Mouse (Mus musculus) heart, embryonic 13.5 days (tissue): ENCODE results near the gene Sh3pxd2b. TPM values are rescaled to one million over a fixed set of nuclear protein-coding genes. Genes with fewer than 3 reads are reported as not detected.

Source experiments
- ATAC-seq: fragments of 200-750 bp; cut with Nextera tagmentation; 2 replicates; pipeline ENCODE4 v1.8.0; 2017; ENCODE audit warnings: moderate TSS enrichment; ENCODE audit not compliant: insufficient number of reproducible peaks, low FRiP score, low TSS enrichment; ENCODE audit errors: extremely low read depth
- H3K27ac ChIP-seq: fragments of 300-500 bp; sonication (generic); replicated peaks from 2 replicates; pipeline ENCODE4 v1.5.1; 2015; ENCODE audit warnings: moderate library complexity, mild to moderate bottlenecking, inconsistent platforms
- H3K27me3 ChIP-seq: fragments of 300-500 bp; sonication (generic); replicated peaks from 2 replicates; pipeline ENCODE4 v1.6.1; 2015; ENCODE audit warnings: mild to moderate bottlenecking, inconsistent platforms
- H3K36me3 ChIP-seq: fragments of 300-500 bp; sonication (generic); 2 replicates; pipeline ENCODE4 v1.6.1; 2015; ENCODE audit warnings: mild to moderate bottlenecking, inconsistent platforms
- H3K4me1 ChIP-seq: fragments of 300-500 bp; sonication (generic); 2 replicates; pipeline ENCODE4 v1.6.1; 2015; ENCODE audit warnings: inconsistent platforms
- H3K4me2 ChIP-seq: fragments of 300-500 bp; sonication (generic); 2 replicates; pipeline ENCODE4 v1.6.1; 2015; ENCODE audit warnings: inconsistent platforms, mild to moderate bottlenecking, moderate library complexity
- H3K4me3 ChIP-seq: fragments of 300-500 bp; sonication (generic); 2 replicates; pipeline ENCODE4 v1.5.1; 2015; ENCODE audit warnings: moderate library complexity, mild to moderate bottlenecking, inconsistent platforms
- H3K9ac ChIP-seq: fragments of 300-500 bp; sonication (generic); 2 replicates; pipeline ENCODE4 v1.6.1; 2015; ENCODE audit warnings: inconsistent platforms, mild to moderate bottlenecking, moderate library complexity
- H3K9me3 ChIP-seq: fragments of 300-500 bp; sonication (generic); 2 replicates; pipeline ENCODE4 v1.6.1; 2016; ENCODE audit warnings: inconsistent platforms
- WGBS: fragments of 180-500 bp; shearing (Covaris S2); methylation state at CpG from one replicate; pipeline ENCODE4 v1.1.7; 2015; ENCODE audit warnings: mixed read lengths; 5-methylcytosine and 5-hydroxymethylcytosine counted together
- polyA plus RNA-seq: library from polyadenylated mRNA; unstranded; fragments of >200 nt; fragmentation: Nextera tagmentation; extraction: Ambion mirVana; gene quantifications from 2 replicates; pipeline ENCODE4 v1.2.1, GENCODE M21; 2015

Gene Sh3pxd2b
- polyA plus RNA-seq, 1 experiment from 2014 or later: 12.1 TPM

GRCm38 (mm10) chr11:32404708-32405107, 57.1 kb downstream of the Sh3pxd2b start:
- peaks cover 77% of the 10 kb centered on the region for H3K36me3 ChIP-seq
- H3K9me3 ChIP-seq: no peaks in the 10 kb centered on the region
- H3K27me3 ChIP-seq: no peaks in the 10 kb centered on the region
- no peak for ATAC-seq
- H3K4me3 ChIP-seq: no peak overlapping the region
- H3K27ac ChIP-seq: no peak overlapping the region
- H3K4me1 ChIP-seq: peaks cover 31% of the 10 kb centered on the region
- no peak overlapping the region for H3K4me2 ChIP-seq
- H3K9ac ChIP-seq: no peak overlapping the region
- 74% methylated on average over 3 of the region's 3 CpGs for WGBS

DNA sequence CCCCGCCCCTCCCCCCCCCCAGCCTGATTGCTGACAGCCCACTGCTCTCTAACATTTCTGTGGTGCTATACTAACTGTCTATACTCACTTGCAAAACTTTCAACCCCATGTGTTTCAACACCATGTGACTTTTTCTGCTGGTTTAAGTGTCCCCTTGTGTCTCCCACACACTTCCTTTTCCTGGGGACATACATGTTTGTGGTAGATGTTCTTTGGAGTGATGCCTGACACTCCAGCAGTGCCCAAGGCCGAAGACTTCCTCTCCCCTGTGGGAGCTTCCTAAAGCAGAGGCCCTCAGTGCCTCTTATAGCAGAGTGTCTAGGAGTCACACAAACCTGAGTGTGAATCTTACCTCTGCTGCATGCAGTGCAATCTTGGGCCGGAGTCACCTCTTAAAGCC, 60.2 kb downstream of the Sh3pxd2b start:
- ATAC-seq: no peak
- Histone ChIP-seq H3K27ac (no peak overlapping the region), H3K36me3 (peaks cover 74% of the 10 kb centered on the region)

DNA sequence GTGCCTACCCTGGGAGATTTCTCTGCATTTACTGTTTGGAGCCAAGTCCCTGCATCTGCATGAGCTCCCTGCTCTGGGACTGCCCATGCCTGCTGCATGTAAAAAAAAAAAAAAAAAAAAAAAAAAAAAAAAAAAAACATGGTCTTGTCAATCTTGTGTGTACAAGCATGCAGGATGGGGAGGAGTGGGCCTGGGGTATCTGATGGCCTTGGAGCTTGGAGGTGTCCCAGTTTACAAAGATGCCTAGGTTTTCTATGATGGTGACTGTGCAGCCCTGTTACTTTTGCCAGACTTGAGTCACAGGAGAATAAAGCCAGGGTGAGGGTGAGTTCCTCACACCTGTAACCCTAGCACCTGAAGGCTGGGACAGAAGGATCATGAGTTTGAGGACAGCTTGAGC, 61.4 kb downstream of the Sh3pxd2b start:
- Histone ChIP-seq H3K27me3 (no peaks in the 10 kb centered on the region), H3K36me3 (peaks cover 77% of the 10 kb centered on the region), H3K27ac (no peak overlapping the region), H3K4me3 (no peak overlapping the region), H3K4me1 (peaks cover 31% of the 10 kb centered on the region), H3K9ac (no peak overlapping the region), H3K4me2 (no peak overlapping the region), H3K9me3 (no peaks in the 10 kb centered on the region)
- no peak for ATAC-seq

More for the DNA sequence above, 60.2 kb downstream of the Sh3pxd2b start:
- H3K4me3 ChIP-seq: no peak overlapping the region
- H3K4me2 ChIP-seq: no peak overlapping the region
- peaks cover 31% of the 10 kb centered on the region for H3K4me1 ChIP-seq
- no peaks in the 10 kb centered on the region for H3K27me3 ChIP-seq
- 52% methylated on average over 3 of the region's 3 CpGs for WGBS
- no peak overlapping the region for H3K9ac ChIP-seq
- H3K9me3 ChIP-seq: no peaks in the 10 kb centered on the region

DNA sequence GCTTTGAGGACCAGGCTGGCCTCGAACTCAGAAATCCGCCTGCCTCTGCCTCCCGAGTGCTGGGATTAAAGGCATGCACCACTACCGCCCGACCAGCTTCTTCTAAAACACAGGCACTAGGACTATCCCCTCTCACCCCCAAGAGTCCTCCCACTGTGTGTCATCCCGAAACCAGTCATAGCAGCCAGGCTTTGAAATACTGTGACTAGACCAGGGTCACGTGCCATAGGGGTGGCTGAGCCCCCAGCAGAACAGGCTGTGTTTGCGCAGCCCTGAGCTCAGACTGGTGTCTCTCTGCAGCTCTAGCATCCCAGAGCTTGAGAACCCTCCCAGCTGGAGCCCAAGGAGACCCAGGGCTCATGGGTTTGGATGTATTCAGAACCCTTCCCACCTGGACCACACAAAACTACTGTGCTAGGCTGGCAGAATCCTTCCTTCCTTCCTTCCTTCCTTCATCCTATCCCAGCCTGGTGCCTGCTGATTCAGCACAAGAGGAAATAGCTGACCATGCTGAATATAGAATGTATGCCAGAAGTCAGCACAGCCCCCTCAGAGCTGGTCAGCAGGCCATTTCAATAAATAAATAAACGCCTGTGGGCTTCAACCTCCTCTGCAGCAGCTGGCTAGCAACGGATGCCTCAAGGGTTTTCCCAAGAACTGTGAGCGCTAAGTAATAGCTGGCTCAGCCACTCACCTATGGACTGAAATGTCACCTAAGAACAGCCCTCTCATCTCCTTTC, 62.4 kb downstream of the Sh3pxd2b start:
- 82% methylated on average over 11 of the region's 11 CpGs for WGBS
- Histone ChIP-seq H3K4me1 (peaks cover 25% of the 10 kb centered on the region), H3K9me3 (no peaks in the 10 kb centered on the region), H3K4me3 (no peak overlapping the region), H3K27ac (no peak overlapping the region), H3K36me3 (peaks cover 80% of the 10 kb centered on the region), H3K9ac (no peak overlapping the region), H3K4me2 (no peak overlapping the region), H3K27me3 (no peaks in the 10 kb centered on the region)
- no peak for ATAC-seq

DNA sequence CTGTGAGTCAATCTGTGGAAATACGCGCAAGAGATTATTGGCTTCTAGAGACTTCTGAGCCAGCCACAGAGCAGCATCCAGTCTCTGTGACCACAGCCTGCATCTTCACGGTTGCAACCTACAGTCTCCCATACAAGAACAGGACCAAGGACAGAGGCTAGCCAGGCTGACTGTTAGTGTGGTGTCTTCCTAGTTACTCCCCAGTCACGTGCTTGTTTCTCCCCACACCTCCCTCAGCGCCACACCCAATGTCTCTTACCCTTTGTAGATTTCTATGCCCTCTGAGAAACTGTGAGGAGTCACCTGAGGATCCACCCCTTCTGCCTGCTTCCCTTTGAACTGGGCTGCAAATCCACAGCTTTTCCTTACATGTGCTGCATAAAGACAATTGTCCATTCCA, 72.4 kb downstream of the Sh3pxd2b start:
- peaks cover 7% of the 10 kb centered on the region for H3K4me1 ChIP-seq
- 68% methylated on average over 5 of the region's 5 CpGs for WGBS
- no peaks in the 10 kb centered on the region for H3K27me3 ChIP-seq
- ATAC-seq: no peak
- no peak overlapping the region for H3K27ac ChIP-seq
- peaks cover 94% of the 10 kb centered on the region for H3K36me3 ChIP-seq
- no peak overlapping the region for H3K4me3 ChIP-seq
- no peak overlapping the region for H3K9ac ChIP-seq
- no peak overlapping the region for H3K4me2 ChIP-seq
- H3K9me3 ChIP-seq: no peaks in the 10 kb centered on the region

DNA sequence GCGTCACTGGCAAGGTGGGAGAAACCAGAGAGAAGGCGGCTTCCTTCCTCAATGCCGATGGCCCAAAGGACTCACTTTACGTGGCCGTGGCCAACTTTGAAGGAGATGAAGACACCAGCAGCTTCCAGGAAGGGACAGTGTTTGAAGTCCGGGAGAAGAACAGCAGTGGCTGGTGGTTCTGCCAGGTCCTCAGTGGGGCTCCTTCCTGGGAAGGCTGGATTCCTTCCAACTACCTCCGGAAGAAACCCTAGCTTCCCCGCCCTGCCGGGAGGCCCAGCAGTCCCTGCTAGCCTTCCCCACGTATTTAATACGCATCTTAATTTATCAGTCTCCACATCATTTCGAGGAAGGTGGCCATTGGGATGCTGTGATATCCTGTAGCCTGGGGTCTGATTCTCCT, 75.7 kb downstream of the Sh3pxd2b start:
- Histone ChIP-seq H3K27me3 (no peaks in the 10 kb centered on the region), H3K4me1 (peaks cover 7% of the 10 kb centered on the region), H3K36me3 (peaks cover 76% of the 10 kb centered on the region), H3K9me3 (no peaks in the 10 kb centered on the region), H3K27ac (no peak overlapping the region), H3K9ac (no peak overlapping the region), H3K4me2 (no peak overlapping the region), H3K4me3 (no peak overlapping the region)
- ATAC-seq: no peak
- 80% methylated on average over 12 of the region's 12 CpGs for WGBS

- H3K9me3 ChIP-seq: no peaks in the 10 kb centered on the region
- H3K27me3 ChIP-seq: no peaks in the 10 kb centered on the region
- 79% methylated on average over 4 of the region's 4 CpGs for WGBS
- no peak overlapping the region for H3K4me2 ChIP-seq
- H3K27ac ChIP-seq: no peak overlapping the region
- H3K4me1 ChIP-seq: peaks cover 7% of the 10 kb centered on the region
- ATAC-seq: no peak
- H3K9ac ChIP-seq: no peak overlapping the region
- H3K36me3 ChIP-seq: peaks cover 67% of the 10 kb centered on the region
- H3K4me3 ChIP-seq: no peak overlapping the region
Observed at GRCm38 (mm10) chr11:32424600-32424999, 77.0 kb downstream of the Sh3pxd2b start.

DNA sequence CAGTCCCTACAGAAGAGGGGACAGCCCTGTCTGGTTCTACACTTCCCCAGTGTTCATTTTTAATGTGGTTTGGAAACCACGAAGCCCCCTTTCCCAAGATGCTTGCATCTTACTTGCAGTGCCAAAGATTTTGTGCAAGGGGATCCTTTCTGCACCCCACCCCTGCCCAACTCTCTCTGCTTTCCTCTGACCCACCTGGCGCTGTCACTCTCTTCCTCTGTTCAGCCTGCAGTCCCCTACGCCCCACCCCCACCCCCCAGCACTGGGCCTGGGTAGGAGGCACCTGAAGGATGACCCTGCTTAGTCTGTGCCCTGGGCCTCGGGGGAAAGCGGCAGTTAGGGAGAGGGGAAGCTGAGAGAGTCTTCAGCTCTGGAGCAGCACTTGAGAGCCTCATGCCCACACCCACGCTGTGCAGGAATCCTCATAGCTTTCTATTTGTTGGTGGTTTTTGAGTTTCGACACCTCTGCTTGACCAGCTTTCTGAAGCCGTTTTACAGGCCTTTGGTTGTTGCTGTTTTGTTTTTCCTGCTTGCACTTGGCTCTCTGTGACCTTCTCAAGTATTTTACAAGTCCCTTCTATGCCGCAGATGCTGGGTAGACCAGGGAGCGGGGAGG, 77.5 kb downstream of the Sh3pxd2b start:
- WGBS: 69% methylated on average over 10 of the region's 10 CpGs
- Histone ChIP-seq H3K4me2 (no peak overlapping the region), H3K9me3 (no peaks in the 10 kb centered on the region), H3K27me3 (no peaks in the 10 kb centered on the region), H3K4me3 (no peak overlapping the region), H3K4me1 (peaks cover 7% of the 10 kb centered on the region), H3K9ac (no peak overlapping the region), H3K36me3 (peaks cover 61% of the 10 kb centered on the region), H3K27ac (no peak overlapping the region)
- no peak for ATAC-seq

DNA sequence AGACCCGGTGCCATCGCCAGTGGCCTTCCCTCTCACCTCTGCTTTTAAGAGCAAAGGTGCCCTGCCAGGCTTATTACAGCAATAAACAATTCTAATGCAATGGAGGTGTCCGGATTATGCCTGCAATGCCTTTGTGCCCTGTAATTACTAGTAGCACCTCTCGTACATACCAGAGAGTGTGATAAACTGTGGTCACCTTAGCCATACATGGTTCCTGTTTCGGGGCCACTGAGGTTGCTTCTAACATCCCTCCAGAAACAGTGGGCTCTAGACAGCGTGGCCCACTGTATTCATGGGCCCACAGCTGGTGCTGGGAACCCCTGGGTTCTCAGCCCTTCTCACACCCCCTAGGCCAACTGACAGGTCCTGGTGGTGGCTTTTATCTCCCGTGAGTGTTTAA, 79.9 kb downstream of the Sh3pxd2b start:
- Histone ChIP-seq H3K9me3 (no peaks in the 10 kb centered on the region), H3K4me2 (no peak overlapping the region), H3K4me1 (peaks cover 7% of the 10 kb centered on the region), H3K27ac (no peak overlapping the region), H3K27me3 (no peaks in the 10 kb centered on the region), H3K4me3 (no peak overlapping the region), H3K36me3 (peaks cover 38% of the 10 kb centered on the region), H3K9ac (no peak overlapping the region)
- 80% methylated on average over 7 of the region's 7 CpGs for WGBS
- no peak for ATAC-seq

GRCm38 (mm10) chr11:32435410-32436060, 87.9 kb downstream of the Sh3pxd2b start:
- peak overlapping the region; percentile 12; the same call in 1 of the 2 replicates for H3K9ac ChIP-seq
- WGBS: 45% methylated on average over 6 of the region's 6 CpGs
- no peaks in the 10 kb centered on the region for H3K36me3 ChIP-seq
- peak; percentile 67; the same call in 1 of the 2 replicates for ATAC-seq
- H3K4me2 ChIP-seq: no peak overlapping the region
- peak overlapping the region; percentile 81 for H3K27ac ChIP-seq
- H3K4me3 ChIP-seq: no peak overlapping the region
- peaks cover 18% of the 10 kb centered on the region for H3K4me1 ChIP-seq
- H3K9me3 ChIP-seq: no peaks in the 10 kb centered on the region
- no peaks in the 10 kb centered on the region for H3K27me3 ChIP-seq

- WGBS: 75% methylated on average over 3 of the region's 3 CpGs
Observed at GRCm38 (mm10) chr11:32442576-32442975, 95.0 kb downstream of the Sh3pxd2b start.

More at GRCm38 (mm10) chr11:32442576-32442975, 95.0 kb downstream of the Sh3pxd2b start:
- Histone ChIP-seq H3K27ac (no peak overlapping the region), H3K4me2 (no peak overlapping the region), H3K27me3 (no peaks in the 10 kb centered on the region), H3K4me1 (no peaks in the 10 kb centered on the region), H3K36me3 (no peaks in the 10 kb centered on the region), H3K9me3 (no peaks in the 10 kb centered on the region), H3K4me3 (no peak overlapping the region), H3K9ac (no peak overlapping the region)
- ATAC-seq: no peak
